Mouse (Mus musculus): ENCODE results near the gene Yars. TPM values are rescaled to one million over a fixed set of nuclear protein-coding genes. Genes with fewer than 3 reads are reported as not detected.
A peak's percentile ranks its signal among the peaks of the same experiment; 100 is the strongest.
"Not testable (repeated sequence)": the region's sequence is repeated elsewhere in the genome, so short reads cannot be mapped to it uniquely, and the experiment has no call there.

Gene Yars
- total RNA-seq, 2 experiments from 2014 or later: 28.0 to 60.7 TPM

DNA sequence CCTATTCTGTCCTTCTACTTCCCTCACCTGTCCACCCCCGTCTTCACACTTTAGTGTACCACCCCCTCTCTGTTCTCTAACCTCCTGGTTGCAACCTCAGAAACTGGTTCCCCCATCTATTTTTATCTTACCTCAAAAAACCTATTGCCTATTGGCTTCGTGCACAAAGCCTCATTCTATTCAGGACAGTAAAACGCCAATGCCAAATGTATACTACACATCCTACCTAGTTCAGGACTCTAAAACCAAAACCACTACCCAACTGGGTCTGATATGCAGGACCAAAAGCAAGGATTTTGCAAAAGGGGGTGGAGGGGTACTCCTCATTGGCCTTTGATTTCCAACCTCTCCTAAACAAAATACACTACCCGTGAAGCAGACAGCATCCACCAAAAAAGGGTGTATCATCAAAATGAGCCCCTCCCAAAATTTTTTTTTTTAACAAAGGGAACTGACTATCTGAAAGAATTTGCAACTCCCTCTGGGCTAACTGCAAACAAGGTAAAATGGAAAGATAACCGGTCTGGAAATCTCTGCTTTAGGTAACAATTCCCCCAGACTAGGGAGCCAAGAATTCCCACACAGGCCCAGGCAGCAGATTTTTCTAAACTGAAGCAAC, 1.4 kb upstream of the Yars start:
- ATAC-seq (replicated peaks; ENCODE audit: poor library complexity): no peak

DNA sequence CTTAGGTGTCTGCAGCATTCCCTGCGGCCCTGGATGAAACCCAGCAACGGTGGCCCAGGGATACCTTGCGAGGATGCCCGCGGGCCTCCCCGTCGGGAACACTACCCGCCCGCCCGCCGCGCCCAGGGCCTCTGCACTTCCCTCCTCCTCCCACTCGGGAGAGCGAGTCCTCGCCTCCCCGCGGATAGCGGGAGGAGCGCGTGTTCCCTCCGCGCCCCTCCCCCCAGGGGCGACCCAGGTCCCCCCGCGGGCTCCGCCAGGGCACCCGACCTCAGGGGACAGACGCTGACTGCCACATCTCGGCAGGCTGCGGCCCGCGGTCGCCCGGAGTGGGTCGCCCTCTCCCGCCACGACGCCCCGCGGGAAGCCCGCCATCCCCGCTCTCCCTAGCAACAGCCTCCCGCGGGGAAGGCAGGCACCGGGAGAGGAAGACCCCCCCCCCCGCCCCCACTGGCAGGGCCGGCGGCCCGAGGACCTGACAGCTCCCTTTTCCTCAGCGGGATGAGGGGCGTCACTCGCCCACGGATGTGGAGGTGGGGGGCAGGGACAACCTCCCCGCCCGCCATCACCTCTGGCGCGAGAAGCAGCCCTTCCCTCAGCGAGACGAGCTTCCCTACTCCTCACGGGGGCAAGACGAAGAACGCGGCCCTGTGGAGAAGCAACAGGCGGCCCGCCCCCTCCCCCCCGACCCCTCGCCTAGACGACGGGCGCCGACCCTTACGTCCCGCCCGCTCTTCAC, 588 bp upstream of the Yars start:
- ATAC-seq (replicated peaks; ENCODE audit: poor library complexity): no peak

- peak; percentile 3; the same call in 1 of the 2 replicates for ATAC-seq (replicated peaks; ENCODE audit: poor library complexity)
Observed at GRCm38 (mm10) chr4:129190538-129190937, 978 bp downstream of the Yars start.

- no peak for ATAC-seq (replicated peaks; ENCODE audit: poor library complexity)
Observed at GRCm38 (mm10) chr4:129191691-129192090, 2.1 kb downstream of the Yars start.

GRCm38 (mm10) chr4:129194280-129194679, 4.7 kb downstream of the Yars start:
- ATAC-seq (replicated peaks; ENCODE audit: poor library complexity): no peak

- no peak for ATAC-seq (replicated peaks; ENCODE audit: poor library complexity)
Observed at GRCm38 (mm10) chr4:129197514-129197913, 8.0 kb downstream of the Yars start.

GRCm38 (mm10) chr4:129204655-129205054, 15.1 kb downstream of the Yars start:
- no peak for ATAC-seq (replicated peaks; ENCODE audit: poor library complexity)

- no peak for ATAC-seq (replicated peaks; ENCODE audit: poor library complexity)
Observed at GRCm38 (mm10) chr4:129206792-129207191, 17.2 kb downstream of the Yars start.

DNA sequence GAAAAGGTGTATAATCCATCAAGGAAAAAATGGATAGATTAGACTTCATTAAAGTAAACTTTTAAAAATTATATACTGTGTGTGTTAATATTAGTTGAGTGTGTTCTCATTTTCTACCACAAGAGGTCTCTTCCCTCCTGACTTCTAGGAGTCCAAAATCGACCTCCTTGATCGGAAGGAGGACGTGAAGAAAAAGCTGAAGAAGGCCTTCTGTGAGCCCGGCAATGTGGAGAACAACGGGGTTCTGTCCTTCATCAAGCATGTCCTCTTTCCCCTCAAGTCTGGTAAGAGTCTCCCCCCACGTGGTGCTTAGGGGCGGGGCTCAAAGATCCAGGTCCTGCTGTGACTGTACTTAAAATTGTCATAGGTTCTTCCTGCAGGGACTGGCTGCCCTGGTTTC, 19.9 kb downstream of the Yars start:
- ATAC-seq (replicated peaks; ENCODE audit: poor library complexity): peak; percentile 52

GRCm38 (mm10) chr4:129211461-129211860, 21.9 kb downstream of the Yars start:
- ATAC-seq (replicated peaks; ENCODE audit: poor library complexity): no peak

DNA sequence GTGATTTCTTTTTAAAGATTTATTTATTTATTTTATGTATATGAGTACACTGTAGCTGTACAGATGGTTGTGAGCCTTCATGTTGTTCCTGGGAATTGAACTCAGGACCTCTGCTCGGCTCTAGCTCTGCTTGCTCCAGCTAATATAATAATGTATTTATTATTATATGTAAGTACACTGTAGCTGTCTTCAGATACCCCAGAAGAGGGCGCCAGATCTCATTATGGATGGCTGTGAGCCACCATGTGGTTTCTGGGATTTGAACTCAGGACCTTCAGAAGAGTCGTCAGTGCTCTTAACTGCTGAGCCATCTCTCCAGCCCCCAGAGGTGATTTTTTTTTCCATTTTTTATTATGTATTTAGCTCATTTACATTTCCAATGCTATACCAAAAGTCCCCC, 22.9 kb downstream of the Yars start:
- ATAC-seq (replicated peaks; ENCODE audit: poor library complexity): not testable (repeated sequence)

- no peak for ATAC-seq (replicated peaks; ENCODE audit: poor library complexity)
Observed at GRCm38 (mm10) chr4:129218569-129219175, 29.1 kb downstream of the Yars start.

- no peak for ATAC-seq (replicated peaks; ENCODE audit: poor library complexity)
Observed at GRCm38 (mm10) chr4:129219198-129219597, 29.6 kb downstream of the Yars start.

DNA sequence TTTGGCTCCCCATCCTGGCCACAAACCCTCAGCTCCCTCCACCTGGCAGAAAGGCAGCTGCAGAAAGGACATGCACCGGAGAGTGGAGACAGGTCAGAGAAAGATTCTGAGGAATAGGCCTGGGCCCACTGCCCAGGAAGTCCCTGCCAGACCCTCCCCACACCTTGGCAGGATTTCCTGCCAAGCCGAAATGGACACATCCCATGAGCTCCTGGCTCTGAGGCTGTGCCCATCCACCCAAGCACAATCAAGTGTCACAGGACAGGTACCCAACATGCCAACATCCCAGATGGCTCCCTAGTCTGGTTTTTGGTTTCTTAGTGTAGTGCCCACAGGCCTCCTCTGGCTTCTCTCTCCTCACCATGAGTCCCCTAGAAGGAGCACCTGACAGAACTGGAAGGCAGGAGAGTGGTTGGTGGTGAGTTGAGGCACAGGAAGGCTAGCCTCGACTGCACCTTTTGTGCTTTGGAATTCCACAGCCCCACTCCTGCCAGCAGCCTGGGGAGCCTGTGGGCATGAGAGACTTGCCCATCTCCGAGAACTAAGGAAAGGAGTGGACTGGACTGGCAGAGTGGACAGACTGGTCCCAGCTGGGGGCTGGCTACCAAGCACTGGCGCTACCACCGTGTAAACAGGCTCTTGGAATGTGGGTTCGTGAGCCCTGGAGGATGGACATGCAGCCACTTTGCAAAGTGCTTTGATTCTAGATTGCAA, 31.0 kb downstream of the Yars start:
- no peak for ATAC-seq (replicated peaks; ENCODE audit: poor library complexity)

GRCm38 (mm10) chr4:129221097-129222010, 31.8 kb downstream of the Yars start:
- peak; percentile 26; the same call in 1 of the 2 replicates for ATAC-seq (replicated peaks; ENCODE audit: poor library complexity)

DNA sequence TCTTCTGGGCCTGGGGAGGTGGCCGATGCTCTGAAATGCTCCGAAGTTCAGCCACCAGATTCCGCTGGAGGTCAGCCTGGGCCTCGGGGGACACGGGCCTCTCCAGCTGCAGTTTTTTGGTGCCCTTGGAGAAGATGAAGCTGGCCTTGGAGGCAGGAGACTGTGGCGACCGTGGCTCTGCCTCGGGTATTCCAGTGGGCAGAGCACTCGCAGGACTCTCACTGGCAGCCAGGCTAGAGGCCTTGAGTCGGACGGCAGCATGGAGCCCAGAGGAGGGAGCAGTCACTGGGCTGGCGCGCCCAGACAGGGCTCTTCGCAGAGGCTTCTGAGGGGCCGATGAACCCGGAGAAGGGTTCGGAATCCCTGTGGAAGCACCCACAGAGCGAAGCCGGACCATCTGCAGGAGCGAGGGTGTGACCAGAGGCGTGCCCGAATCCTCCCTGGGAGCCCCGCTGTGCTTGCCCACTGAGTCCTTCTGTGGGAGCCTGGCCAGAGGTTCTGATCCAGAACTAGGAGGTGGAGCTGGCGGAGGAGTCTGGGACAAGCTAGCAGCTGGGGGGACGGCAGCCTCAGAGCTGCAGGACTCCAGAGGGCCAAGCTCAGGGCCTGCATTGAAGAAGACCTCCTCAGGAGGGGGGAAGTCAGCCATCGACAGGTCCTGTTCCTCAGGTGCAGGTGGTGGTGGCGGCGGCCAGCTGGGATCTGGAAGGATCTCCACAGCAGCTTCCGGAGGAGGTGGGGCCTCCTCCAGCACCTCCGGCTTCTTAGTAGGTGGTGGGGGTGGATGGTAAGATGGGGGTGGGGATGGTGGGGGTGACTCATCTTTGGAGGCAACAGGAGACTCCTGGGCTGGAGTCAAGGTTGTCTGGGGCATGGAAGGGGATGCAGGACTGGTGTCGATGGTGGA, 32.7 kb downstream of the Yars start:
- no peak for ATAC-seq (replicated peaks; ENCODE audit: poor library complexity)

DNA sequence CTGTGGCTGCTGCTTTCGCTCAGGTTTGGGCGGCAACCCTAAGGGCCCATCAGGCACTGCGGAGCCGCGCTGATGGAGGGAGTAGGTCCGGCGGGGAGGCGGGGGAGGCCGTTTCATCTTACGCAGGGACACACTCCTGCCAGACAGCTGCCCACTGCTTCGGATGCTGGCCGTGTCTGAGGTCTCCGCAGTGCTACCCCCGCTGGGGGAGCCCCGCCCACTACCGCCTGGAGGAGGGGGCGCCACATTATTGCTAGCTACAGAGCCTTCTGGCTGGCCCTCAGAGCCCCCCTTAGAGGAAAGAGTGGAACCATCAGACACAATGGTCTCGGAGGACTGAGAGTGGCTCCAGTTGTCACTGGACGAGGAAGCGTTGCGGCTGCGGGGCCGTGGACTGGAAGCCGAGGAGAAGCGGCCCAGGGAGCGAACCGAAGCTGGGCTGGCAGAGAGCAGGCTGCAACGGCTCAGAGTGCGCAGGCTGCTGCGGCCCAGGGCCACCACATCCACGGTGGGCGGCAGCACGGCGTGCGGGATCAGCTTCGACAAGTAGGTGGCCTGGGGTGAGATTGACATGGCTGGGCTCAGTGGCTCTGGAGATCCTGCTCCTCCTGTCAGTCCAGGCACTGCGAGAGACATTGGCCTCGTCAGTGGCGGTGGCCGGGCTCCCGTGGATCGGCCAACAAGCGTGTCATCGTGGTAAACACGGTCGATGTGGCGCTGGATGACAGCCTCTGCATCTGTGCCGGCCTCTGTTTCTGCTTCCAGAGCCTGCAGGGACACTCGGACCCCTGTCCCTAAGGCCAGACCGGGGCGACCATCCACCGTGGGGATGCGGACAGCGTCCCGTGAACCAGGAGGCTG, 34.1 kb downstream of the Yars start:
- ATAC-seq (replicated peaks; ENCODE audit: poor library complexity): no peak

DNA sequence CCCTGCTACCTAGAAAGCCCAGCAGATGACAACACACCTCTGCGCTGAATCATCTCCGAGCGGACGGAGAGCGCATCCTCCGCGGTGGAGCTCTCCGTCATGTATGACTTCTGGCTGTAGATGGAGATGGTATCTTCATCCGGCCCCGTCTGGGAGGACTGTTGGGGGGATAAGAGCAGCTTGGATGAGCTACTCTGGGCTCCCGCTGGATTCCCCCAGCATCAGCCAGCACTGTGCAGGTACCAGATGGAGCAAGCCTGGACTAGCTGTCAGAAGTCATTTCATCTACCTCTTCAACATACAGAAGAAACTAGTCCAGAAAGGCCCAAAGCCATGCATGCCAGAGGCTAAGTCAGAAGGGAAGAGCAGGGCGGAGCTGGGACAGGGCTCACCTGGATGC, 35.8 kb downstream of the Yars start:
- no peak for ATAC-seq (replicated peaks; ENCODE audit: poor library complexity)
